Mouse (Mus musculus) spleen, postnatal 4 days (tissue): Measurements from ENCODE around the gene Cbr1.

ENCODE experiments used
- DNase-seq, 2 experiments: peaks; one replicate each; pipeline ENCODE4 v3.0.0; 2022; ENCODE audit warnings: low spot score in 2 of 2

The Cbr1 gene

GRCm38 (mm10) chr16:93605553-93605952 lies at the start of gene Cbr1:
Gene Cbr1, plus strand, starts transcription at chr16:93605853.
- DNase-seq = peak in 1 of 2 experiments; percentile 42

GRCm38 (mm10) chr16:93557646-93558045 lies 48.0 kb upstream of the Cbr1 start:
- DNase-seq = no peak

GRCm38 (mm10) chr16:93558499-93558898 lies 47.2 kb upstream of the Cbr1 start:
- no peak for DNase-seq

- no peak for DNase-seq
Observed at GRCm38 (mm10) chr16:93572383-93572782, 33.3 kb upstream of the Cbr1 start.

- DNase-seq = no peak
Observed at GRCm38 (mm10) chr16:93573434-93573833, 32.2 kb upstream of the Cbr1 start.

GRCm38 (mm10) chr16:93574521-93575191 lies 31.0 kb upstream of the Cbr1 start:
- no peak for DNase-seq

- no peak for DNase-seq
Observed at GRCm38 (mm10) chr16:93575574-93575973, 30.1 kb upstream of the Cbr1 start.

- DNase-seq = peak; percentile 70 to 93
Observed at GRCm38 (mm10) chr16:93576412-93577082, 29.1 kb upstream of the Cbr1 start.

GRCm38 (mm10) chr16:93578346-93579005 lies 27.2 kb upstream of the Cbr1 start:
- DNase-seq = no peak

- no peak for DNase-seq
Observed at GRCm38 (mm10) chr16:93581125-93581524, 24.5 kb upstream of the Cbr1 start.

- DNase-seq = no peak
Observed at GRCm38 (mm10) chr16:93584976-93585702, 20.5 kb upstream of the Cbr1 start.

- DNase-seq = no peak
Observed at GRCm38 (mm10) chr16:93585703-93586205, 19.9 kb upstream of the Cbr1 start.

- DNase-seq = no peak
Observed at GRCm38 (mm10) chr16:93586382-93586781, 19.3 kb upstream of the Cbr1 start.

- DNase-seq = no peak
Observed at GRCm38 (mm10) chr16:93588281-93588680, 17.4 kb upstream of the Cbr1 start.

GRCm38 (mm10) chr16:93590915-93591314 lies 14.7 kb upstream of the Cbr1 start:
- DNase-seq = no peak

- no peak for DNase-seq
Observed at GRCm38 (mm10) chr16:93591450-93592430, 13.9 kb upstream of the Cbr1 start.

- no peak for DNase-seq
Observed at GRCm38 (mm10) chr16:93592711-93593110, 12.9 kb upstream of the Cbr1 start.

GRCm38 (mm10) chr16:93593406-93593805 lies 12.2 kb upstream of the Cbr1 start:
- no peak for DNase-seq

- no peak for DNase-seq
Observed at GRCm38 (mm10) chr16:93594448-93594847, 11.2 kb upstream of the Cbr1 start.

- peak in 1 of 2 experiments; percentile 47 for DNase-seq
Observed at GRCm38 (mm10) chr16:93595766-93596165, 9.9 kb upstream of the Cbr1 start.

GRCm38 (mm10) chr16:93596807-93597206 lies 8.8 kb upstream of the Cbr1 start:
- DNase-seq = no peak
